Mouse (Mus musculus) megakaryocyte progenitor cell, adult 5-6 weeks (primary cell): ENCODE measurements around the gene Gzmm. TPM values are rescaled to one million over a fixed set of nuclear protein-coding genes. Genes with fewer than 3 reads are reported as not detected.

Source experiments
- ATAC-seq: replicated peaks from 2 replicates; pipeline ENCODE4 v1.8.0; 2016; ENCODE audit warnings: mild to moderate bottlenecking, moderate TSS enrichment, inconsistent platforms; ENCODE audit not compliant: poor library complexity
- total RNA-seq, 2 experiments: library from RNA; stranded (forward) in 1 of 2; stranded (reverse) in 1 of 2; fragments of 157-497, 149-512 nt in 1 of 2; fragments of 200-1000 nt in 1 of 2; gene quantifications; 2 replicates each; pipeline versions ENCODE4 v1.2.3 to v1.2.4; 2015 to 2017

The Gzmm gene
- total RNA-seq, 2 experiments from 2014 or later, result 0.49 to 2.8 TPM

- 0 out of 2 replicates have a peak, but pooled peaks have one; percentile 0 for ATAC-seq
Measured at GRCm38 (mm10) chr10:79680606-79681495, 8.0 kb upstream of the Gzmm start.

DNA sequence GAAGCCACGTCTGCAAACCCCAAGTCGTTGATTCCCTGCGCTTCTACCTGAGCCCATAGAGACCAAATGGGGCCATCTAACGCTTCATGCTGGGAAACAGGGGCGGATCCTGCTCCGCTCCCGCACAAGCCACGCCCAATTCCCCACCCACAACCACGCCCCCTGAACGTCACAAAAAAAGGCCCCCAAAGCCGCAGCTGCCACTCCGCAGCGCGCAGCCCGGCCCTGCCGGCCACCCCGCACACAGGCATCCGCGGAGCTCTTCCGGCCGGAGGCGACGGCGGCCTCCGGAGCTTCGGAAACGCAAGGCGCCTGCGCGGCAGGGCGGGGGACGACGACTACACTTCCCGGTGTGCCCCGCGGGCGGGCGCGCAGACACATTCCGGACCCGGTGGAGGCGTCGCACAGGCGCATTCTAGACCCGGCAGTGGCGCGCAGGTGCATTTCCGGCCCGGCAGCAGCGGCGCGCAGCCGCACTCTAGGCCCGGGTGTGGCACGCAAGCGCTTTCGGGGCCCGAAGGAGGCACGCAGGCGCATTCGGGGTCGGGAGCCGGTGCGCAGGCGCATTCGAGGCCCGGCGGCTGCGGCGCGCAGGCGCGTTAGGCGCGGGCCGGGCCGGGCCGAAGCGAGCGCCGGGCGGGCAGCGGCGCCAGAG lies 7.1 kb upstream of the Gzmm start, which contains the start of gene Cdc34:
Gene Cdc34 (plus strand): TSS at position 605 of the 655 bp plus-strand sequence.
- peak; percentile 82 for ATAC-seq

- no peak for ATAC-seq
Measured at GRCm38 (mm10) chr10:79682551-79682915, 6.3 kb upstream of the Gzmm start.

DNA sequence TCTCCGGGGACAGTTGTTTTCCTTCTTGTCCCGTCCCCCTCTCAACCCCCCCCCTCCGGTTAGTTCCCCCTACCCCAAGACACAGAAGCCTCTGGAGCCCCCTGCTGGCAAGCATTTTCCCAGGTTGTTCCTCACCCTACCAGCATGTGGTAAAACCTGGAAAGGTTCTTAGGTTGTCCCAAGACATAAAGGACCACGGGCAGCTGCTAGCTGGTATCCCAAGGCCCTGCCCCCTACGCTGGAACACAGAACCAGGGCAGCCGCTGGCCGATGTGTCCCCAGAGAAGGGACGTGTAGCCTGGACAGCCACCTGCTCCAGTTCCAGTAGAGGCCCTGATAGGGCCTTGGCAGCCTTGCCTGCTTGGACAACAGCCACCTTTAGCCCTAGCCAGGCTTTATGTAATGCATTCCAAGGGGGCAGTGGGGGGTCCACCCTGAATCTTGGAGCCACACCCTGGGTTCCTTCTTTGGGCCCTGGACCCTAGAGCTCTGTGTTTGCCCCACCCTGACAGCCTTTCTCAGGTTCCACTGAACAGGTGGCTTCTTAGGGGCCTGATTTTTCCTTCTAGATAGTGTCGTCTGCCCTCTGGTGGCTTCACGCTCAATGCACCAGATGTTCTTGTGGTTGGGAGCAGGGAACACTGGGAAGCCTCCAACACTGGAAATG lies 5.8 kb upstream of the Gzmm start:
- peak; percentile 30 for ATAC-seq

- no peak for ATAC-seq
Measured at GRCm38 (mm10) chr10:79683726-79684640, 4.8 kb upstream of the Gzmm start.

- ATAC-seq, result no peak
Measured at GRCm38 (mm10) chr10:79684770-79685600, 3.8 kb upstream of the Gzmm start.

DNA sequence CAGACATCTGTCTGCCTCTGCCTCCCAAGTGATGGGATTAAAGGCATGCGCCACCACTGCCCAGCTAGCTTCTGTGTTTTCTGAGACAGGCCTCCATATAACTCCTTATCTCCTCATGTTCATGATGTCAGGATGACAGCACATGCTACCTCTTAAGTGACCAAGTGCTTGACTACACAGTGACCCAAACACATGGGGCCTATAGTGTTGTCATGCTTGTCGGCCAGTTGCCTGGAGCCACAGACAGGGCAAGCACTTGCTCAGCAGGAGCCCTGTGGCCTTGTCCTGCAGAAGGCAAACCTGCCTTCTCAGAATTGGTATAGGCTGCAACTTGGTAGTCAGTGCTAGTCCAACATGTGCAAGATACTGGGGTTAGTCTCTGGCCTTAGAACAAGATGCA lies 2.6 kb upstream of the Gzmm start:
- ATAC-seq, result no peak

DNA sequence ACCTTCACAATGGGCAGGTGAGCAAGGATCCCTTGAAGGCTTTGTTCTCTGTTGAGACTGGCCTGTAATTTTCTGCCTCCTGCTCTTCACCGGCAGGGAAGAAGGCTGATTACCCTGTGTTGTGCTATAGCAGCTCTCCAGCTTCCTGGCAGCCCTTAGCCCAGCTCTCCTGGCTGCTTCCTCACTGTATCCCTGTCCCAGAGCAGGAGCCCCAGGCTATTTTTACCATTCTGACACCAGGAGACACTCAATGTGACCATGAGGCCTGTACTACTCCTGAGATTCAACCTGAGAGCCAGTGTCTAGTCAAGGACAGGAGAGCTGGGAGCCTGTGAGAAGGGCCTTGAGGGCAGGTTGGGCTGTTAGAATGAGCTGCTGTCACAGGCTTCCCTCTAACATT lies 2.1 kb upstream of the Gzmm start:
- ATAC-seq, result no peak

GRCm38 (mm10) chr10:79687513-79687912 lies 1.3 kb upstream of the Gzmm start:
- no peak for ATAC-seq

- ATAC-seq, result no peak
Measured at GRCm38 (mm10) chr10:79689178-79689577, 358 bp downstream of the Gzmm start.

DNA sequence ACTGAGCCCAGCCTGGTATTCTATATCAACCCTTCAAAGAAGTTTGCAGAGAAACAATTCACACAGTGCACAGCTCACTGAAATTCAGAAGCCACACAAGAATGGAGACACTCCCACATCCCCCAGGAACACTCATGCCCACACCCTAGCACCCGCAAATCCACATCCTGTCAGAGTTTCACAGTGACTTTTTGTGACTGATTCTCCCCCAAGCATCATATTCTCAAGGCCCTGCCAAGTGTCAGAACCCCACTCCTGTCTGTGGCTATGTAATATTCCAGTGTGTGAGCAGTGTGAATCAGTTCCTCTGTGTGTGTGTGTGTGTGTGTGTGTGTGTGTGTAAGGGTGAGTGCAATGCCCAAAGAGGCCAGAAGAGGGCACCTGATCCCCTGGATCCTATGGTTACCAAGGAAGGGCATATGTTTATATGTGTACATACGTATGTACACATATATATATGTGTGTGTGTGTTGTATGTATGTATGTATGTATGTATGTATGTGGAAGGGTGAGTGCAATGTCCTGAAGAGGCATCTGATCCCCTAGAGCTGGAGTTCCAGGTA lies 3.2 kb downstream of the Gzmm start:
- 0 out of 2 replicates have a peak, but pooled peaks have one; percentile 11 for ATAC-seq

GRCm38 (mm10) chr10:79693580-79694378 lies 5.0 kb downstream of the Gzmm start:
- no peak for ATAC-seq

GRCm38 (mm10) chr10:79694379-79694655 lies 5.5 kb downstream of the Gzmm start:
- no peak for ATAC-seq

DNA sequence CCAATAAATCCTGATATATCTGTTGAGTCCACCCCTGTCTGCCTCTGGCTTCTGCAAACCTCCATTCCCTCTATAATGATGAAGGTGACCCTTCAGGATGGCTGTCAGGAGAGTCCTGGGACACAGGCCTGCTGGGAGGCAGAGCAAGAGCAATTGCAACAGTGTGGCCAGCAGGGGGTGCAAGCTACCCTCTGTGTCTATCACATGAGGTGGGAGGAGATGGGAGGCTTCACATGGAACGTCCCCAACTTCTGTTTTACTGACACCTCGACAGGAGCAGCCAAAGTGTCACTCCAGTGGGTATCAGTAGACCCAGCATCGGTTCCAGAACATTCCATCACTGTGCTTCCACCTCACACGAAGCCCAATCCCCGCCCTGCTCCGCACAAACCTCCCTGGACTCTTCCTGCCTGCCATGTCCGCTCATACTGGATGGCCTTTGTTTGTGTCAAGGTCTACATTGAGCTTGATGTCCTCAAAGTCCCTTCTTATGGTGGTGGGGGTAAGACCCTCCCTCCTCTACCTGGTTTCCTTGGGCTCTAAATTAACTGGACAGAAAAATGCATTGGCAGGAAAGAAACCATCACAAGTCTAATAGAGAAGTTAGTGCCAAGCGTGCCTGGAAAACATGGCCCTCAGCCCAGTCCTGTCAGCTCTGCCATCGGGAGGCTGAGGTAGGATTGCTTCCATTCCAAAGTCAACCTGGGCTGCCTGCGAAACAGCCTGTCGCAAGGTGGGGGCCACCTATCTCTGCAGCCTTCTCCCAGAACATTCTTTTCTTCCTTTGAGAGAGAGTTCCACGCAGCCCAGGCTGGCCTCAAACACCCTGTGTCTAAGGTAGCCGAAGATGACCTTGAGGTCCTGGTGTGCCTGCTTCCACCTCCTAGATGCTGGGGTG lies 6.7 kb downstream of the Gzmm start:
- peak; percentile 94 for ATAC-seq

GRCm38 (mm10) chr10:79696129-79696651 lies 7.4 kb downstream of the Gzmm start:
- peak; percentile 50 for ATAC-seq

- no peak for ATAC-seq
Measured at GRCm38 (mm10) chr10:79697916-79698315, 9.1 kb downstream of the Gzmm start.

DNA sequence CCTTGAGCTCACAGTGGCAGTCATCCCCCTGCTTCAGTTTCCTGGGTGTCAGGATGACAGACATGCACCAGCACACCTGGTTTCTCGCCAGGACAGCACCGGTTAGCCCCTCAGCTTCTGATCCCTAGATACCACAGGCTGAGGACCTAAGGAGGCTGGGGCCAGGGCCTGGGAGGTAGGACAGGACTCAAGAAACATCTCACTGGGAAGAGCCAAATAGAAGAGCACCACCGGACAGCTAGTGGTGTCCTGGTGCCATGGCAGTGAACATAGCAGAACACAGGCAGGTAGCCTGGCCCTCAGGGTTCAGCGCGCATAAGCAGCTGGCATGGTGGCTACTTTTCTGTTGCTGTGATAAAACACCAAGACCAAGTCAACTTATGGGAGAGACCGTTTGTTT lies 9.6 kb downstream of the Gzmm start:
- no peak for ATAC-seq
